Mouse (Mus musculus): ENCODE data around the gene Nploc4.

Gene Nploc4

DNA sequence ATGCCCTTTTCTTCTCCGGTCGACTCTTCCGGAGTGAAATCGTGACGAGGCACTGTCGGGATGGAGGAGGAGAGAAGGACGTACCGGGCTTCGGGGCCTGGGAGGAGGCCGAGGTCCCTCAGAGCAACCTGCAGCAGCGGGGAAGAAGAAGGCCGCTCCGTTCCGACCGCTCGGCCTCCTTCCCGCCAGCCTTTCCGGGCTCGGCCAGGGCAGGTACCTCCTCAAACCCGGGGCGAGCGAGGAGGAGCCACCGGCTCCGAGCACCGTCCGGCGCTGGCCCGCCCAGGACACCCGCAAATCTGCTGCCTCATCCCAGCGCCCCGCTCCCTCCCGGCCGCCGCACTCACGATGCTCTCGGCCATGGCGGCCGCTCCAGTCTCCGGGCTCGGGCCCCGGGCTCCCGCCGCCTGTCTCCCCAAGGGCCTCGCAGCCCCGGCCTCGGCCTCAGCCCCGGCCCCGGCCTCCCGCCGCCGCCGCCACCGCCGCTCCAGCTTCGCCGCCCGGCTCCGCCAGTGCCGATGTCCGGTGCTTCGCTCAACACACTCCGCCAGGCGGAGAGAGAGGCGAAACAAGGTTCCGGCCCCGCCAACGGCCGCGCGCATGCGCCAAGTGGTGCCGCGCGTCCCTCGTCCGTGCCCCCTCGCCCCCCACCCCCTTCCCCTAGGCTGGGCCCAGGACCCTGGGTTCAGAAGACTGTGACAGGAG is at the start of gene Nploc4:
Gene Nploc4 (minus strand): TSS at position 557 of the 705 bp plus-strand sequence.
- in situ Hi-C loops (cut with MseI, MboI) = no loop called here

- in situ Hi-C loops (cut with MseI, MboI) = no loop called here
Observed at GRCm38 (mm10) chr11:120485251-120485650, 47.7 kb upstream of the Nploc4 start.

GRCm38 (mm10) chr11:120484265-120484981 is 46.9 kb upstream of the Nploc4 start, which contains the start of gene Mrpl12:
Gene Mrpl12 (plus strand): TSS chr11:120484613.
- in situ Hi-C loops (cut with MseI, MboI) = no loop called here

- in situ Hi-C loops (cut with MseI, MboI) = no loop called here
Observed at GRCm38 (mm10) chr11:120483448-120483934, 46.0 kb upstream of the Nploc4 start.

DNA sequence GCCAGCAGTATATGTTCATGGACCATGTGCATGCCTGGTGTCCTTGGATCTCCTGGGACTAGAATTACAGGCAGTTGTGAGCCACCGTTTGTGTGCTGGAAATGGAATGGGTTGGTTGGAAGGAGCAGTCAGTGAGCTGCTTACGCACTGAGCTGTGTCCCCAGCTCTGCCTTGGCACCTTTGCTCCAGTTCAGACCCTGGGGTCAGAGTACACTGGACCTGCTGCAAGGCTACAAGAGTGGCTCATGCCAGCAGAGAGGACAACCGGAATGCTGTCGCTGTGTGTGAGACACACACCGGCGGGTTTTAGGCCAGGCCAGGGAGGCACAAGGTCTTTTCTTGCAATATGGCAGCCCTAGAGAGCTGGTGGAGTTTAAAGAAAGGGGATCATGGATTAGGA is 34.5 kb upstream of the Nploc4 start:
- in situ Hi-C loops (cut with MseI, MboI) = no loop called here

GRCm38 (mm10) chr11:120467736-120468092 is 30.2 kb upstream of the Nploc4 start:
- in situ Hi-C loops (cut with MseI, MboI) = no loop called here

DNA sequence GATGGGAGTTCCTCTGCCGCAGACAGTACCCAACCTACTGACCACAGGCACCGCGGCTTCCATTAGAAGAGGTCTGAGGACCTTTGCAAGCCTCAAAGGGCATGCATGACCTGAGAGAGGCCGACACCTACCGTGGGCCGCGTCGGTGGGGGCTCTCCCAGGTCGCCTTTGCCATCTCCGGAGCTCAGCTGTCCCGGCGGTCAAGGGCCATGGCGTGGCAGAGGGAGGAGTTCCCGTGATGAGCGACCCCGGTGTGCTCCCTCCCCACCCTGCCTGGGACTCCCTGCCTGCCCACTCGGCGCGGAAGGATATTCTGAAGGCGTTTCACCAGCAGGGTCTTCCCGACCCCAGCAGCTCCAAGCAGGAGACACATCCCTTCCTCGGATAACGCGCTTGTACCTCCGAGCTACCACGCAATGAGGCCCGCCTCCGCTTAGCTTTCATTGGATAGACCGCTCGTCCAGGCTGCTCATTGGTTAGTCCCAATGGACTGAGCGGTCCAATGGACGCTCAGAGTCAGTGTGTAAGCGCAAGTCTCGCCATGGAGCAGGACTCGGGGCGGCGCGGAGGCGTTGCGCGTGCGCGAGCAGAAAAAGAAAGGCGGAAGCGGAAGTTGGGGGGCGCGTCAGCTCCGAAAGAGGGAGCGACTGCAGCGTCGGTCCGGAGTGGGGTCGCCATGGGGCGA is 29.7 kb upstream of the Nploc4 start, which contains the start of gene Arl16:
Gene Arl16 (minus strand): TSS at position 557 of the 685 bp plus-strand sequence.
- in situ Hi-C loops (cut with MseI, MboI) = no loop called here

- in situ Hi-C loops (cut with MseI, MboI) = no loop called here
Observed at GRCm38 (mm10) chr11:120465521-120465920, 28.0 kb upstream of the Nploc4 start.

GRCm38 (mm10) chr11:120464365-120464764 is 26.9 kb upstream of the Nploc4 start:
- in situ Hi-C loops (cut with MseI, MboI) = no loop called here

DNA sequence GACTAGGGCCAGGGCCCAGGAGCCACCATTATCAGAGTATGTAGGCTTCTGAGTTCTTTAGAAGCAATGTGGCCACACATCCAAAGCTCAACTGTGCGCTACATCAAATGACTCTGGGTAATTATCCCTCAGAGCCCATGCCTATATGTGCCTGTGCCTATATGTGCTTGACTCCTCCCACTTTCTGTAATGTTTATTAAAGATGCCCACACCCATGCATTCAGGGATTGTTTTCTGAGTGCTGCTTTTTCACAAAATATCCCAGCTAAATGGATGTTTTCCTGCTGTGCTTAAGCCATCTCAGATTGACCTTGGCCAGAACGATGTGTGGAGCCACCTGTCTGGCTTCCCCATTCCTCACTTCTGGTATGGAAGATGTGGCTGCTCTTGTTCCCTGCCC is 26.0 kb upstream of the Nploc4 start:
- in situ Hi-C loops (cut with MseI, MboI) = no loop called here

DNA sequence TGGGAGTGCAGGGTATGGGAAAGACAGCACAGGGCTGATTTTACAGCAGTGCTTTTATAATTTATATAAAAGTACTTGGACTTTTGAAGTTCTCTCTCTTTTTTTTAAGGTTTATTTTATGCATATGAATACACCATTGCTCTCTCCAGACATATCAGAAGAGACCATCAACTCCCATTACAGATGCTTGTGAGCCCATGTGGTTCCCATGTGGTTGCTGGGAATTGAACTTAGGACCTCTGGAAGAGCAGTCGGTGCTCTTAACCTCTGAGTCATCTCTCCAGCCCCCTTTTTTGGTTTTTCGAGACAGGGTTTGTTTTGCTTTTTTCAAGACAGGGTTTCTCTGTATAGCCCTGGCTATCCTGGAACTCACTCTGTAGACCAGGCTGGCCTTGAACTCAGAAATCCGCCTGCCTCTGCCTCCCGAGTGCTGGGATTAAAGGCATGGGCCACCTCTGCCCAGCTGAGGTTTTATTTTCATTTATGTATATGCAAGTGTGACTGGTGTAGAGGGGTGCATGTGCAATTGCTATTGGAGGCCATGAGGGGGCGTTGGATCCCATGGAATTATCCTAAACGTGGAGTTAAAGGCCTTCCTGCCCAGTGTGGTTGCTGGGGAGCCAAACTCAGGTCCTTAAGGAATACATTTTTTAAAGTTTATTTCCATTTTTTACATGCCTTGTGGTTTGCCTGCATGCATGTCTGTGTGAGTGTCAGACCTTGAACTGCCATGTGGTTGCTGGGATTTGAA is 21.5 kb upstream of the Nploc4 start:
- in situ Hi-C loops (cut with MseI, MboI) = no loop called here

DNA sequence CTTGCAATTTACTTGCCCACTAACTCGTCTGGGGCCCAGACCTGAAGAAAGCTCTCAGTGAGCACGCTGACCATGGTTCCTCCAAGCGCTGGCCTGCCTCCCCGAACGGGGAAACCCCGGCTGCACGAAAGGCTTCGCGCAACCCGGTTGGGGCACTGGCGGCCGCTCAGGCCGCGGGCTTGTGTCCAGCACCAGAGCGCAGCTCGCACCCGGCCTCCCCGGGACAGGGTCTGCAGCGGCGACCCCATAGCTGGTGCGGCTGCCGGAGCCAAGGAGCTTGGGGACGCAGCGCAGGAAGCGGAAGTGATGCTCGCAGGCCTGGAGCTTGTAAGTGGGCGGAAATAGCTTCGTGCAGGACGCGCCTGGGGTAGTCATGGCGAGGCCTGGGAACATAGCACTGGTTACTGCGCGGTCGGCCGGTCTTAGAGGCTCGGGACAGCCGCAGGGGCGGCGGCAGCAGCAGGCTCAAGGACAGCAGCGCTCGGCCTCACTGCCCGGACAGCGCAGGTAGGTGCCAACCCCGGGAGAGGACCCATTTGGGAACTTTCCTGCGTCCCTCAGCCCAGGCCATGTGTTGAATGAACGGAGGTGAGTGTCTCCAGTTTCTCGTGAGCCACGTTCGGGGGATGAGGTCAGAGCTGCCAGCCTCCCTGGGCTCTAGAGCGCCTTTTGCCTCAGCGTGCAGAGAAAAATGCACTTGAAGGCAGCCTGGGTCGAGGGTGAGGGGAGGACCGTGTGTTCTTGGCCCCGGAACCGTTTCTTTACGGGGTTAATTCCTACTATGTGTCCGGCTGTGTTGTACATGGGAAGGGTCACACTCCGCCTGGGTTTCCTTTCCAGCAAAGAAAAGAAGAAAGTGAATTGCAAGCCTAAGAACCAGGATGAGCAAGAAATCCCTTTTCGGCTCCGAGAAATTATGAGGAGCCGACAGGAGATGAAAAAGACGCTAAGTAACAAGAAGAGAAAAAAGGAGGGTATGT is 20.6 kb upstream of the Nploc4 start, which contains the start of the genes Oxld1 and Ccdc137:
Gene Oxld1 (minus strand): TSS at position 297 of the 980 bp plus-strand sequence.
Gene Ccdc137 (plus strand): TSS at position 344 of the 980 bp plus-strand sequence.
- in situ Hi-C loops (cut with MseI, MboI) = no loop called here

DNA sequence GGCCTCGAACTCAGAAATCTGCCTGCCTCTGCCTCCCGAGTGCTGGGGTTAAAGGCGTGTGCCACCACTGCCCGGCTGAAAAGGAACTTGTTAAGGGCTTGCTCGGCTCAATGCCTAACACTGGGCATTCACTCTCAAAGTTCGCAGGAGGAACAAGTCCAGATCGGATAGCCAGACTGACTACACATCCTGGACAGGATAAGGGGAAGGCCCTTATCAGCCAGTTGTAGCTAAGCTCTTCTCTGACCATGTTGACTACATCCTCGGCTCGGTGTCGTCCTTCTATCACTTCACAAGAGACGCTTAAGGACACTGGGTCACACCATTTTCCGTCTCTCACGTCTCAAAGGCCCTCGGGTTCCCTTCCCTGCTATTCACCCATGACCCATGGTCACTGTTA is 19.9 kb upstream of the Nploc4 start:
- in situ Hi-C loops (cut with MseI, MboI) = no loop called here

DNA sequence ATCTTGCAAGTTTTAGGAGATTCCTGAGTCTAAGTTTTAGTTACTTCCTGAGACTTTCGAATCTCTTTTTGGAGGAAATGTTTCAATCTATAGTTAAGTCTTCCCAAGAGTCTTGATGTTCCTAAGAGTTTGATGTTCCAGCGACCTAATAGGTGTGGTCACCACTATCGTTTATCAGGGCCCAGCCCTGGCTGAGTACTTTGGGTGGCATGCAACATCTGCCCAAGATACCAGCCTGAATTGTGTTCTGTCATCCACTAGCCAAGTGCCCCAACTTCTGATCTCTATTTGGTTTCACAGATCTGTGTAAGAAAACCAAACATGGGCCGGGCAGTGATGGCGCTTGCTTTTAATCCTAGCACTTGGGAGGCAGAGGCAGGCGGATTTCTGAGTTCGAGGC is 17.9 kb upstream of the Nploc4 start:
- in situ Hi-C loops (cut with MseI, MboI) = no loop called here

DNA sequence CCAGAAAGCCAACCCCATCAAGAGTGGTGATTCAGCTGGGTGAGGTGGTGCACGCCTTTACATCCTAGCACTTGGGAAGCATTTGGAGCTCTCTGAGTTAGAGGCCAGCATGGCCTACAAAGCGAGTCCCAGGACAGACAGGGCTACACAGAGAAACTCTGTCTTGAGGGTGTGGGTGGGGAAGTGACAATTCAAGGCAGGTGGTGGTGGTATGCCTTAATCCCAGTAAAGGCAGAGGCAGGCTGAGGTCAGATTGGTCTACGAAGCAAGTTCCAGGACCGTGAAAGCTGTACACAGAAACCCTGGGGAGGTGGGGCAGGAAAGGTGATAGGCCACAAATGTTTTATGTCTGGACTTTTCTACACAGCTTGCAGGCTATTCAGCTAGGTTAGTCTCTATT is 17.5 kb upstream of the Nploc4 start:
- in situ Hi-C loops (cut with MseI, MboI) = no loop called here

- in situ Hi-C loops (cut with MseI, MboI) = no loop called here
Observed at GRCm38 (mm10) chr11:120453306-120453705, 15.8 kb upstream of the Nploc4 start, which contains the start of gene Pde6g. Gene Pde6g (minus strand): TSS chr11:120453500.

GRCm38 (mm10) chr11:120452246-120452645 is 14.7 kb upstream of the Nploc4 start:
- in situ Hi-C loops (cut with MseI, MboI) = no loop called here

DNA sequence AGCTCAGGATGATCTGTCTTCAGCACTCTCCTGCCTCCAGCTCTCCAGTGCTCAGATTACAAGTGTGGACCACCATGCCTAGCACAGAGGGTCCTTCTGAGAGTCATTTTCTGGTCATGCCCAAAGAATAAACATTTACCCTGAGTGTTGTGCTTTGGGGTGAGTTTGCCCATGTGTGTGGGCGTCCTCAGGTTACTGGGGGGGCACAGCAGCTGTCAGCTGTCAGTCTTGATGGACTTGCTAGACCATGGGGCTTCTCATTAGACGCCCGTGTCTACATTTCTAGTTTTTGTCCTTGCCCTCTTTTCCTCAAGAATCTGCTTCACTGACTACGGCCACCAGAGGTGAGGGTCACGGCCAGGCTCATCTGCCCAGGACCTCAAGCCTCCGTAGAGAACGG is 9.7 kb upstream of the Nploc4 start:
- in situ Hi-C loops (cut with MseI, MboI) = no loop called here

- in situ Hi-C loops (cut with MseI, MboI) = no loop called here
Observed at GRCm38 (mm10) chr11:120445475-120445874, 8.0 kb upstream of the Nploc4 start.

DNA sequence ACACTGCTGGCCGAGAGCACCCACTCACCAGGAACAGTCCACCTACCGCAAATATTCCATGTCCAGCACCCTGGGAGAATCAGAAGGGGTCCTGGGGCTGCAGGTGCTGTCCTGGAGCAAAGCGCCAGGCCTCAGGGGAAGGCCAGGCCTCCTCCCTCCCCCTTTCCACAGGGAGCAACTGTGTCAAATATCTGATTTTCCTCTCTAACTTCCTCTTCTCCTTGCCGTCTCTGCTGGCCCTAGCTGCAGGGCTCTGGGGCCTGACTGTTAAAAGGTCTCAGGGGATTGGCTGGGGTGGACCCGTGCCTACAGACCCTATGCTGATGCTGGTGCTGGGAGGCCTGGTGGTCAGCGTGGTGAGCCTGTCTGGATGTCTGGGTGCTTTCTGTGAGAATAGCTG is 6.6 kb upstream of the Nploc4 start:
- in situ Hi-C loops (cut with MseI, MboI) = no loop called here

Data from mouse trophoblast stem cell (cell line).